In the genomic region with DNA sequence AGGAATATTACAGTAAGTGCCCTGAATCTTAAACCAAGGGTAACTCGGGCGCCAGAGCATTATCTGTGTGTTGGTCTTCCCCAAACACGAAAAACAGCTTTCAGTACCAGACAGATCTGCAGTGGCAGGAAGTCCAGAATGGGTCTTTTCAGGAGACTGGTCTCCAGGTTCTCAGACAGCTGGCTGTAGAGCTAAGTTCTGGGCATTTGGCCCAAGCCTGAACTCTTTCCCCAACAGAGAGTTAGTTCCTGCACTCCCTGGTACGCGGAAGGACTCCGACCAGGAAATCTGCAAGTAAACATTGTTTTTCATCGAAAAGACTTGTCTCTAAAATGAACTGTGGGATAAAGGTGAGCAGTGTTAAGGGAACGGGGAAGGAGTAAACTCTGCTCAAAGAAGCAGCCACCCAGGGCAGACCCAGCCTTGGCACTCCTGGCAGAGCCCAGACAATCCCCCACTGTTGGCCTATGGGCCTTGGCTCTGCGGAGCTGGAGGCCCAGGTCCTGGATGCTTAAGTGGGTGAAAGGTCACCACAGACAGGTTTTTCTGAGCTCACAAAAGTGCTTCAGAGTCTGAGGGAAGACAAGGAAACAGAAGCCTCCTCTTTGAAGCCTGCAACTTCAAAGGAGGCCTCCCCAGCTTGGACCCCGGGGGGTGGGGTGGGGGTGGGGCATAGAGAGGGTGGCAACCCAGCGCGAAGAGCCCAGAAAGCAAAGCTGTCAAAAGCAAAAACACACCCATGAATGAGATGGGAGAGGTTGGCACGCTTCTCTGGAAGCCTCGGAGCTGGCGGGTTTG, we compare ENCODE assay signal across 8 mouse cellular contexts. TPM values are rescaled to one million over a fixed set of nuclear protein-coding genes. Genes with fewer than 3 reads are reported as not detected.
DNase-seq lines count a peak whose midpoint lies in the region; ATAC-seq and TF ChIP-seq lines count a peak whose summit lies in the region.

No protein-coding gene starts in this region.

- no peaks in the 10 kb centered on the region for H3K27me3 ChIP-seq in hindbrain, embryonic 15.5 days
- no peaks in the 10 kb centered on the region for H3K27me3 ChIP-seq in stomach, postnatal 0 days (ENCODE audit: control insufficient read depth, insufficient read depth, low read length)

- WGBS in hindbrain, embryonic 15.5 days: 20% methylated on average over 15 of the region's 15 CpGs
- 12% methylated on average over 15 of the region's 15 CpGs for WGBS in stomach, postnatal 0 days

- no peak for TF ChIP-seq CTCF in gastrocnemius, adult 2 months (IDR thresholded peaks at IDR 0.05)
- TF ChIP-seq CTCF in stomach, postnatal 0 days (IDR thresholded peaks at IDR 0.05; ENCODE audit: low read depth): no peak

- peak overlapping the region; percentile 52 for H3K4me3 ChIP-seq in brown adipose tissue, adult 24 weeks (ENCODE audit: insufficient read depth, low read depth, low read length)
- peak overlapping the region; percentile 85 for H3K4me3 ChIP-seq in gastrocnemius, adult 2 months
- H3K4me3 ChIP-seq in hindbrain, embryonic 15.5 days: peak overlapping the region; percentile 86
- peak overlapping the region; percentile 92 for H3K4me3 ChIP-seq in stomach, postnatal 0 days (ENCODE audit: low read depth, low read length)

- peak overlapping the region; percentile 3; the same call in 1 of the 2 replicates for H3K9ac ChIP-seq in hindbrain, embryonic 15.5 days
- H3K9ac ChIP-seq in stomach, postnatal 0 days (ENCODE audit: low read length): peak overlapping the region; percentile 45

- ATAC-seq in frontal cortex, adult (ENCODE audit: low TSS enrichment): no peak
- ATAC-seq in hindbrain, embryonic 15.5 days (ENCODE audit: low FRiP score, low read depth): no peak
- peak; percentile 58 for ATAC-seq in stomach, postnatal 0 days (ENCODE audit: low FRiP score, low TSS enrichment)

- DNase-seq in frontal cortex, postnatal 10 days (ENCODE audit: low spot score in 2 of 2): peak; percentile 49 to 52
- DNase-seq in gastrocnemius, adult 2 months: peak; percentile 69
- DNase-seq in left cerebral cortex, postnatal 10 days (ENCODE audit: extremely low spot score in 1 of 2, low spot score in 2 of 2): peak; percentile 63 to 76
- peak; percentile 65 for DNase-seq in mesoderm, embryonic 11.5 days (ENCODE audit: low read depth, low spot score)
- peak; percentile 76 for DNase-seq in stomach, postnatal 0 days (ENCODE audit: low spot score)

- peaks cover 3% of the 10 kb centered on the region; the same call in 1 of the 2 replicates for H3K4me1 ChIP-seq in brown adipose tissue, adult 24 weeks (ENCODE audit: control insufficient read depth, insufficient read depth, insufficient read length, low read length)
- H3K4me1 ChIP-seq in hindbrain, embryonic 15.5 days (replicated peaks): peaks cover 30% of the 10 kb centered on the region
- peaks cover 4% of the 10 kb centered on the region; the same call in 1 of the 2 replicates for H3K4me1 ChIP-seq in stomach, postnatal 0 days (replicated peaks; ENCODE audit: control insufficient read depth, insufficient read depth)

- H3K36me3 ChIP-seq in hindbrain, embryonic 15.5 days: no peaks in the 10 kb centered on the region
- H3K36me3 ChIP-seq in stomach, postnatal 0 days (ENCODE audit: control insufficient read depth, insufficient read depth, low read length): no peaks in the 10 kb centered on the region

- peak overlapping the region; percentile 84 for H3K4me2 ChIP-seq in hindbrain, embryonic 15.5 days
- H3K4me2 ChIP-seq in stomach, postnatal 0 days (replicated peaks; ENCODE audit: low read depth): peak overlapping the region; percentile 92

- H3K9me3 ChIP-seq in hindbrain, embryonic 15.5 days: no peaks in the 10 kb centered on the region
- H3K9me3 ChIP-seq in stomach, postnatal 0 days (ENCODE audit: control insufficient read depth, low read length): no peaks in the 10 kb centered on the region

- intact Hi-C loops in gastrocnemius, adult 2 months (cut with DNase I): no loop called here
- intact Hi-C loops in left cerebral cortex, postnatal 10 days (cut with DNase I): loop anchor here (5.0 kb wide), 1 partner anchor 44 kb away; no protein-coding TSS in a partner anchor

- TF ChIP-seq EP300 in stomach, postnatal 0 days (optimal IDR thresholded peaks at IDR 0.05): peak; percentile 42

- H3K27ac ChIP-seq in brown adipose tissue, adult 24 weeks (replicated peaks; ENCODE audit: low read depth, low read length): peak overlapping the region; percentile 94
- H3K27ac ChIP-seq in gastrocnemius, adult 2 months: peak overlapping the region; percentile 100
- H3K27ac ChIP-seq in hindbrain, embryonic 15.5 days (replicated peaks): peak overlapping the region; percentile 60
- H3K27ac ChIP-seq in stomach, postnatal 0 days (replicated peaks): peak overlapping the region; percentile 88

RNA-seq across cellular contexts. Expression of gene Rhob, which starts 3.7 kb away (rescaled TPM):
- polyA plus RNA-seq in brown adipose tissue, adult 24 weeks (2012; ENCODE audit: insufficient read depth, insufficient read length, missing spikeins): 106 and 193 TPM in 2 replicates
- total RNA-seq in gastrocnemius, adult 2 months (2021): 100 to 1,000 TPM in 1 of 2 experiments, 10 to 100 TPM in 1; 33.5 to 115 TPM
- 94.4 and 103 TPM in 2 replicates for polyA plus RNA-seq in hindbrain, embryonic 15.5 days (2015; fragmentation: Nextera tagmentation; extraction: Ambion mirVana)
- total RNA-seq in left cerebral cortex, postnatal 10 days (2021): 100 to 1,000 TPM; 235 to 310 TPM
- polyA plus RNA-seq in stomach, postnatal 0 days (2015; fragmentation: Nextera tagmentation; extraction: Ambion mirVana): 32.9 and 39.5 TPM in 2 replicates
